Mouse (Mus musculus) C2C12 (cell line): Measurements from ENCODE around the gene Tkt. TPM values are rescaled to one million over a fixed set of nuclear protein-coding genes. Genes with fewer than 3 reads are reported as not detected.

Experiments used
- H3K27me3 ChIP-seq: one replicate; pipeline ENCODE4 v1.6.1; 2011; ENCODE audit not compliant: control insufficient read depth, insufficient read depth, insufficient read length
- H3K36me3 ChIP-seq: one replicate; pipeline ENCODE4 v1.6.1; 2011; ENCODE audit not compliant: control insufficient read depth, insufficient read depth
- H3K4me3 ChIP-seq: one replicate; pipeline ENCODE4 v1.5.1; 2011; ENCODE audit warnings: mild to moderate bottlenecking, control low read depth; ENCODE audit not compliant: poor library complexity, insufficient read depth, severe bottlenecking
- H3K79me2 ChIP-seq: one replicate; pipeline ENCODE4 v1.6.1; 2011; ENCODE audit not compliant: control insufficient read depth, insufficient read depth
- H3K79me3 ChIP-seq: one replicate; pipeline ENCODE4 v1.6.1; 2011; ENCODE audit warnings: low read depth, control low read depth
- H3ac ChIP-seq: one replicate; pipeline ENCODE3; 2011; ENCODE audit warnings: low read depth; ENCODE audit not compliant: control insufficient read depth, insufficient read length
- CEBPB ChIP-seq: IDR thresholded peaks from one replicate; pipeline ENCODE4 v1.6.1; 2011; ENCODE audit warnings: low read depth, mild to moderate bottlenecking, control low read depth, moderate library complexity
- CTCF ChIP-seq: IDR thresholded peaks from one replicate; pipeline ENCODE4 v1.5.1; 2011; ENCODE audit not compliant: control insufficient read depth, insufficient read depth, insufficient read length
- FOSL1 ChIP-seq: IDR thresholded peaks from one replicate; pipeline ENCODE4 v1.8.0; 2011; ENCODE audit warnings: mild to moderate bottlenecking, low read length; ENCODE audit not compliant: poor library complexity, insufficient read depth, severe bottlenecking
- MAX ChIP-seq: IDR thresholded peaks from one replicate; pipeline ENCODE4 v1.6.1; 2011; ENCODE audit warnings: mild to moderate bottlenecking, control low read depth
- MYOD1 ChIP-seq: IDR thresholded peaks from one replicate; pipeline ENCODE4 v1.6.1; 2011; ENCODE audit warnings: low read depth; ENCODE audit not compliant: control insufficient read depth, insufficient read length
- MYOG ChIP-seq: IDR thresholded peaks from one replicate; pipeline ENCODE4 v1.6.1; 2011; ENCODE audit not compliant: control insufficient read depth, insufficient read length; ENCODE audit errors: extremely low read depth
- USF1 ChIP-seq: IDR thresholded peaks from one replicate; pipeline ENCODE4 v1.6.1; 2011; ENCODE audit warnings: low read depth, mild to moderate bottlenecking, control low read depth, moderate library complexity
- polyA plus RNA-seq: library from polyadenylated mRNA; unstranded; fragments of >200 nt; fragmentation: generic; extraction: Trizol; gene quantifications from one replicate; pipeline ENCODE4 v1.2.1, GENCODE M21; 2012; ENCODE audit warnings: missing spikeins

Gene Tkt
- polyA plus RNA-seq, 1 experiment: 86.5 TPM

DNA sequence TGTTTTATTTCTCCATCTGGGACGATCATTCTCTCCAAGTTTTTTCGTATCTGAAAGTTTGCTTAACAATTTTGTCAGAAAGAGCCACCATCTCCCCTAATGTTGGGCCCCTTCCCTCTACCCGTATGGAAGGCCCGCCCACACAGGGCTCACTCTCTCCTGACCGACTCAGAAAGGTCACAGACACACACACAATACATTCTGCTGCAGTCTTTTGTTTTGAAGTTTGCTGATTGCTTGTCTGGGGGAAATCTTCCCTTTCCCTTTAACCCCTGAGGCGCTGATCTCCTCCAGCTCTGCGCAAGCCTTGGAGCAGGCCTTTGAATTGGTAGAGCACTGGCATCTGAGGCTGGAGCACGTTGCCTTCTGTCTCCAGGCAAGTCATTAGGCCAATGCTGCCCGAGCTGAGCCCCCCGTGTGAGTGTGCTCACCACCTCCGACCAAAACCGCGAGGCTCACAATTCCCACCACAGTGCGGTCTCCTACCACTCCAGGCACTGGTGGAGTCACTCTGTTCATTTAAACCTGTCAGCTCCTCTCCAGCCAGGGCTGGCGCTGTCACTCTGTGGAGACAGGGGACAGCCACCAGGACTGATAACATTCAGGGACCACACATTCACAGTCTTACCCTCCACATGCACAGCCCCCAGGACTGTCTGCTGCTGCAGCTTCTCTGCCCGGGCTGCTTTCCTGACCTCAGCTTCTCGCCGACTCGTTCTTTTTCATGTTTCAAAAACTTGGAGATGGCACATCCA is 36.5 kb downstream of the Tkt start:
- Histone ChIP-seq H3K27me3 (no peaks in the 10 kb centered on the region), H3K36me3 (no peaks in the 10 kb centered on the region), H3K79me2 (no peaks in the 10 kb centered on the region), H3K4me3 (no peak overlapping the region), H3ac (no peak overlapping the region), H3K79me3 (no peaks in the 10 kb centered on the region)
- no peak for TF ChIP-seq CEBPB

DNA sequence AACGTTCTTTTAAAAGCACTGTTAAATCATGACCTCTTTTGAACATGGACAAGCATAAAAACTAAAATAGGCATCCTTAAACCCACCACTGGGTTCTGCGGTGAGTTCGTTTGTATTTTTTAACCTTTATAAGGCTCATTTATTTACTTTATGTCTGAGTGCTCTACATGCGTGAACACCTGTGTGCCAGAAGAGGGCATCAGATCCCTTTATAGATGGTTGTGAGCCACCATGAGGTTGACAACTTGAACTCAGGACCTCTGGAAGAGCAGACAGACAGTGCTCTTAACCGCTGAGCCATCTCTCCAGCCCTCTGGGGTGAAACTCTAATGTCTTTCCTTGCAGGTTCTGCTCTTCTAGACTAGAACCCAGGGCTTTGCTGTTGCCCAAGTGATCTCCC is 37.2 kb downstream of the Tkt start:
- Histone ChIP-seq H3K36me3 (no peaks in the 10 kb centered on the region), H3ac (no peak overlapping the region), H3K27me3 (no peaks in the 10 kb centered on the region), H3K79me2 (no peaks in the 10 kb centered on the region), H3K4me3 (no peak overlapping the region), H3K79me3 (no peaks in the 10 kb centered on the region)
- TF ChIP-seq CEBPB (no peak), MYOG (no peak), FOSL1 (no peak), USF1 (no peak), MYOD1 (no peak), MAX (no peak), CTCF (no peak)

DNA sequence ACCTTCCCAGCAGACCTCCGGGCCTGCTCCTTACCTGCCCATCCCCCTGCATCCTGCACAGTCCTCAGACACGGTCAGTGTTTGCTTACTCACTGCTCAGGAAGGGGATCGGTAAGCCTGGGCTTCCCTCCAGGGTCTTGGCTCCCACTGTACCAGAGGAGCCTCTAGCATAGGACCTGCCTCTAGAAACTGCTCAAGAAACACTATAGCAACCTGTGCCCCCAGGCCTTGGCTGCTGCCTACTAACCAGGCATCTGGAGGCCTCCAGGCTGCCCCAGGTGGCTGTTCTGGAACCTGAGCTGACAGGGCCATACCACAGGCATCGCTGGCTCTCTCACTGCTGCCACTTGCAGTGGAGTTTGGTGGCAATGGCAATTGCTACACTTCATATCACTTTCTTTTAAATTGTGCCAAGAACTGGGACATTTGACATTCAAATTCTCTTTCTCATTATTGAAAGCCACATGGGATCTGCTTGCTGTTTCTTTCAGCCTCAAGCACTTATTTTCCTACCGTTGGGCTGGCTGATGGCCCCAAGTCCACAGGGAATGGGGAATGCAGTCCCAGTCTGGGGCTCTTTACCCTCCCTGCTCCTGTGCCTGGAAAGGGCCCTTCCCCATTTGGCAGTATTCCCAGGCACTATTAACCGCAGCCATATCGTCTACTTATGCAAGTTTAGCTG is 38.8 kb downstream of the Tkt start:
- TF ChIP-seq MAX: no peak
- TF ChIP-seq USF1: no peak
- TF ChIP-seq MYOG: no peak
- TF ChIP-seq FOSL1: no peak
- no peak for TF ChIP-seq CEBPB
- no peak for TF ChIP-seq MYOD1
- TF ChIP-seq CTCF: no peak
- Histone ChIP-seq H3K79me2 (no peaks in the 10 kb centered on the region), H3ac (no peak overlapping the region), H3K4me3 (no peak overlapping the region), H3K27me3 (no peaks in the 10 kb centered on the region), H3K36me3 (no peaks in the 10 kb centered on the region), H3K79me3 (no peaks in the 10 kb centered on the region)

DNA sequence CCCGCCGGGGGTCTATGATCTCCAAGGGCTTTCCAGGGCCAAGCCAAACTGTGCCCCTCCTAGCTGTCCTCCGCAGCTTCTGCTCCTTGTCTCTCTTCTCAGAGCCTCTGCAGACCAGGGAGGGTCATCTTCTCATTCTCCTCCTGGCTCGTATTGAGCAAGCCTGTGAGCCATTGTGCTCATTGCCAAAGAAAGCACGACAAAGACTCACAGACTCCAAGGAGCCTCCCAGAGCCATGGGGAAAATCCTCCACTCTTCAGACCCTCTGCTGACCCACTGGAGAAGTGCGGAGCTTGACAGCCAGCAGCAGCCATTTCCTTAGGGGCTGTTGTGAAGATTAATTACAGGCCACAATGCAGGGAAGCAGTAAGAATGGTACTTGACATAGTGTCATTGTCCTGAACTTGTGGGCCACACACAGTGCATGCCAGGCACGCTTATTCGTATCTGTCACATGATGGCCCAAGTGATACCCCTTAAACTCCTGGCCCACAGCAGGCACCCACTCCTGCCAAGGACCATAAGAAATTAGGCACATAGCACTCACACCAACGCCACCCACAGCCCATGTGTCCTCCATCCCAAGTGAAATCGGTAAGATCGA is 42.0 kb downstream of the Tkt start:
- peaks cover 4% of the 10 kb centered on the region for H3K36me3 ChIP-seq
- TF ChIP-seq FOSL1 (no peak), MYOG (no peak), MYOD1 (no peak), MAX (no peak), CEBPB (no peak), CTCF (no peak), USF1 (no peak)
- H3K27me3 ChIP-seq: no peaks in the 10 kb centered on the region
- H3K79me2 ChIP-seq: no peaks in the 10 kb centered on the region
- H3K4me3 ChIP-seq: no peak overlapping the region
- no peaks in the 10 kb centered on the region for H3K79me3 ChIP-seq
- H3ac ChIP-seq: no peak overlapping the region

DNA sequence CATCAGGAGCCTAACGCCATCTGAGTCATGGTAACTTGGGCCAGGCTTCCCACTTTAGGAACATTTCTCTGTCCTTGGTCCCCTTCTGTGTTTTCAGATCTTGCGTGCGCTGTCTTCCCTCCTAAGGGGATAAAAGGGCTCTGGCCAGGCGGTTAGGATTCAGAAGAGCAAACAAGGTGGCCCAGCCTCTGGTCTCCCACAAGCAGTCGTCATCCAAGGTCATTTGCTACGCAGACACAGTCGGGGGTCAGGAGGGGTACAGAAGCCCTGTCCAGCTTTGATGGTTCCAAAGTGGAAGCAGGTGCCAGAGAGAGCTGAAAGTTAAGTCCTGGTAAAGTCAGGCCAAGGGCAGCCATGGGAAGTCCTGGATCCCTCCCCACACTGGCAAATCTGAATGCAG is 42.8 kb downstream of the Tkt start:
- Histone ChIP-seq H3K36me3 (peaks cover 8% of the 10 kb centered on the region), H3ac (no peak overlapping the region), H3K79me3 (no peaks in the 10 kb centered on the region), H3K79me2 (no peaks in the 10 kb centered on the region), H3K4me3 (no peak overlapping the region), H3K27me3 (no peaks in the 10 kb centered on the region)
- no peak for TF ChIP-seq MAX
- no peak for TF ChIP-seq CTCF
- TF ChIP-seq MYOG: no peak
- TF ChIP-seq MYOD1: no peak
- TF ChIP-seq USF1: no peak
- TF ChIP-seq FOSL1: no peak
- TF ChIP-seq CEBPB: no peak
